Mouse (Mus musculus) heart, adult 2 months (tissue): Measurements from ENCODE around the gene Fbxl13. TPM values are rescaled to one million over a fixed set of nuclear protein-coding genes. Genes with fewer than 3 reads are reported as not detected.

Experiments used
- DNase-seq, 2 experiments: peaks; one replicate each; pipeline ENCODE4 v3.0.0; 2021
- H3K27ac ChIP-seq: fragments of 200-600 bp; 2 replicates; pipeline ENCODE4 v1.8.1; 2022
- H3K27me3 ChIP-seq: fragments of 200-500 bp; 2 replicates; pipeline ENCODE4 v1.6.1; 2012; ENCODE audit warnings: mild to moderate bottlenecking, low read length, inconsistent platforms, mixed read lengths; ENCODE audit not compliant: control insufficient read depth, insufficient read depth
- H3K36me3 ChIP-seq: fragments of 200-500 bp; 2 replicates; pipeline ENCODE4 v1.6.1; 2012; ENCODE audit warnings: low read length, inconsistent platforms; ENCODE audit not compliant: control insufficient read depth, insufficient read depth
- H3K4me1 ChIP-seq: fragments of 200-500 bp; 2 replicates; pipeline ENCODE4 v1.6.1; 2011; ENCODE audit warnings: low read length; ENCODE audit not compliant: control insufficient read depth, insufficient read depth
- H3K4me3 ChIP-seq: fragments of 200-600 bp; 2 replicates; pipeline ENCODE4 v1.8.1; 2022
- H3K79me2 ChIP-seq: fragments of 200-500 bp; replicated peaks from 2 replicates; pipeline ENCODE4 v1.6.1; 2012; ENCODE audit warnings: mild to moderate bottlenecking, inconsistent platforms, low read length, moderate library complexity, mixed read lengths; ENCODE audit not compliant: control insufficient read depth, insufficient read depth
- H3K9ac ChIP-seq: fragments of 200-500 bp; 2 replicates; pipeline ENCODE4 v1.6.1; 2012; ENCODE audit warnings: low read depth, mild to moderate bottlenecking, control low read depth, inconsistent platforms, low read length, mixed read lengths
- CTCF ChIP-seq: fragments of 200-600 bp; IDR thresholded peaks from 2 replicates; pipeline ENCODE4 v1.8.1; 2022; ENCODE audit warnings: antibody characterized with exemption, mild to moderate bottlenecking, moderate library complexity
- EP300 ChIP-seq: fragments of 200-500 bp; IDR thresholded peaks from 2 replicates; pipeline ENCODE4 v1.6.1; 2011; ENCODE audit warnings: low read depth, low read length, control low read depth; ENCODE audit not compliant: insufficient read depth
- POLR2A ChIP-seq: fragments of 200-500 bp; IDR thresholded peaks from 2 replicates; pipeline ENCODE4 v1.6.1; 2011; ENCODE audit warnings: mild to moderate bottlenecking, low read depth, low read length, control low read depth; ENCODE audit not compliant: insufficient read depth
- WGBS: fragments of 180-500 bp; shearing (Covaris S2); methylation state at CpG from one replicate; pipeline ENCODE4 v1.1.7; 2018; 5-methylcytosine and 5-hydroxymethylcytosine counted together
- intact Hi-C: fragments of 180-260 bp; cut with DNase I; formaldehyde crosslinking; loops from one replicate; pipeline ENCODE4 v1.15.1; 2025
- polyA plus RNA-seq: library from polyadenylated mRNA; depleted of rRNA; stranded (reverse); fragments of >200 nt; gene quantifications from 2 replicates; pipeline ENCODE4 v1.2.3, GENCODE M21; 2012
- total RNA-seq, 2 experiments: library from RNA; stranded (reverse); gene quantifications; 2 replicates each; pipeline ENCODE4 v1.2.3; 2021

Fbxl13 gene
- total and polyA plus RNA-seq, 3 experiments: 0.47 TPM; not detected in 2

GRCm38 (mm10) chr5:21575210-21575550 lies 70.3 kb downstream of the Fbxl13 start:
- no peaks in the 10 kb centered on the region for H3K36me3 ChIP-seq
- H3K79me2 ChIP-seq: no peaks in the 10 kb centered on the region
- no peak for TF ChIP-seq POLR2A
- TF ChIP-seq CTCF: no peak
- no peak for TF ChIP-seq EP300
- 90% methylated on average over 13 of the region's 13 CpGs for WGBS
- no peak overlapping the region for H3K9ac ChIP-seq
- no peak for DNase-seq
- H3K27me3 ChIP-seq: no peaks in the 10 kb centered on the region
- no peak overlapping the region for H3K27ac ChIP-seq
- no peaks in the 10 kb centered on the region for H3K4me1 ChIP-seq
- no peak overlapping the region for H3K4me3 ChIP-seq
- intact Hi-C loops: no loop called here

DNA sequence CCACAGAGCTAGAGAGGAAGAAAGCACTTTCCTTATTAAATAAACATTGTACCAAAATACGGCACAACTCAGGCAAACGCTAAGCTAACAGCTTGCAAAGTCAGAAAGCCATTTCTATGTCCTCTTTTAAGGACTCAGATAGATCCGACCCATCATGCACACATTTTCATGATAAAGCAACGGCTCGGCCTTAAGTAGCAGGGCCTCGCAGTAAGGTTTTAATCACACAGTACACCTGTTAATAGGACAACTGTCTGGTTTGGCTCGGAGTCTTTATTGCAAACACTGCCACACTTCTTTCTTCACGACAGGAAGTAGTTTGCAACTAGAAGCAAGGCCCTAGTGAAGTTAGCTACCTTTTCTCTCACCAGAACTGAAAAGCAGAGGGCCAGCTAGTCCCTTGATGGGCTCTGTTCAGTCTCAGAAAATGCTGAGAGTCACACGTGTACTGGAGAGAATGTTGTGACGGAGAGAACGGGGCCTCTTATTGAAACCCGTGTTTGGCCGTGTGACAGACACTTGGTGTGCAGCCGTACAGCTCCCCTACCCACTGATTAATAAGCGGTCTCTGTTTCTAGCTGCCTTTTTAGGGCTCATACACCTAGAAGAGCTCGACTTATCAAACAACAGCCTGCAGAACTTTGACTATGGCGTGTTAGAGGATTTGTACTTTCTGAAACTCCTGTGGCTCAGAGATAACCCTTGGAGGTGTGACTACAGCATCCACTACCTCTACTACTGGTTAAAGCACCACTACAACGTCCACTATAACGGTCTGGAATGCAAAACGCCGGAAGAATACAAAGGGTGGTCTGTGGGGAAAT lies 70.8 kb downstream of the Fbxl13 start:
- 64% methylated on average over 21 of the region's 21 CpGs for WGBS
- no peak overlapping the region for H3K27ac ChIP-seq
- no peaks in the 10 kb centered on the region for H3K36me3 ChIP-seq
- no peak overlapping the region for H3K9ac ChIP-seq
- no peak for DNase-seq
- H3K79me2 ChIP-seq: no peaks in the 10 kb centered on the region
- TF ChIP-seq EP300 (no peak), CTCF (no peak), POLR2A (no peak)
- no peaks in the 10 kb centered on the region for H3K27me3 ChIP-seq
- no peaks in the 10 kb centered on the region for H3K4me1 ChIP-seq
- H3K4me3 ChIP-seq: no peak overlapping the region
- intact Hi-C loops: no loop called here

DNA sequence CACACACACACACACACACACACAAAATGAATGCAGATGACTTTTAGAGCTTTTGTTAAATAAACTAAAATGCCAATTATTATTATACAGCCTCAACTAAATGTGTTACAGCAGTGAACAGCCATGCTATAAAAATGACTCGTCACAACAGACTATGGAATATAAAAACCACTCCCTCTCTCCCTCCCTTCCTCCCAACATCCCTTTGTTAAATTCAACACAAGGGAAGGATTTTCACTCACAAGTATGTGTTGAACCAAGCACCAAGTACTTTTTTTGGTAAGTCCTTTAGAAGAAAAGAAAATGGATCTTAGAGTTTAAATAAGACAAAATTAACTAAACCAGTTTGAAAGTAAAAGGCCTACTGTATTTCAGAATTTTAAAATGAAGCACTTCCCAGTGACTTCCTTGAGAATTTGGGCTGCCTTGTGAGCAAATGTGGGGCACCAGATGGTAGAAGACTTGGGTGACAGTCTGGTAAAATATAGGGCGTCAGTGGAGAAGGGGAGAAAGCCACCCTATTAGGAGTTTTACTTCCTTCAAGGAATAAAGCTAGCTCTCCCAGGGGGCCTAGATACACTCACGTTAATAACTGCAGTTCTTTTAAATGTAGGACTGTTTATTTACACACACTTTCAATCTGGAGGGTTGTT lies 72.5 kb downstream of the Fbxl13 start:
- no peak for DNase-seq
- Histone ChIP-seq H3K9ac (no peak overlapping the region), H3K27me3 (no peaks in the 10 kb centered on the region), H3K79me2 (no peaks in the 10 kb centered on the region), H3K27ac (no peak overlapping the region), H3K4me1 (no peaks in the 10 kb centered on the region), H3K36me3 (no peaks in the 10 kb centered on the region), H3K4me3 (no peak overlapping the region)
- intact Hi-C loops: no loop called here
- WGBS: 67% methylated on average over 3 of the region's 3 CpGs
- TF ChIP-seq CTCF (no peak), POLR2A (no peak), EP300 (no peak)

DNA sequence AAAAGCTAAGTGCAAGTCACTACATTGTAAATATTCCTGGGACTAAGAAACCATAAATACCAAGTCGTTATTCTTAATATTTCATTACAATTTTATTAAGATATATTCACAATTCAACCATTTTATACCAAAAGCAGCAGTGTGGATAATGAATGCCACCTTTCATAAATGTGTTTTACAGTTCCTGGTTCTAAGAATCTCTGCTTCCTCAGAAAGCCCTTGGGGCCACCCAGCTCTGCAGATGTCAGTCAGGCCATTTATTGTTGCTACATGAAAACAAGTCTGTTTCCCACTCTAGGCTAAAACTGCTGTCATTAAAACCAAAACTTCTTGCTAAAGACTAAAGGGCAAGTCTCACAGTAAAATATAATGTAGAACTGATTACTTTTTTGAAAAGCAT lies 77.7 kb downstream of the Fbxl13 start:
- DNase-seq: no peak
- no peak overlapping the region for H3K9ac ChIP-seq
- H3K36me3 ChIP-seq: no peaks in the 10 kb centered on the region
- no peak for TF ChIP-seq EP300
- TF ChIP-seq POLR2A: no peak
- TF ChIP-seq CTCF: no peak
- H3K27ac ChIP-seq: no peak overlapping the region
- no peaks in the 10 kb centered on the region for H3K27me3 ChIP-seq
- H3K4me1 ChIP-seq: no peaks in the 10 kb centered on the region; the same call in 1 of the 2 replicates
- 69% methylated on average over 1 of the region's 1 CpGs for WGBS
- H3K79me2 ChIP-seq: no peaks in the 10 kb centered on the region
- H3K4me3 ChIP-seq: no peak overlapping the region
- intact Hi-C loops: no loop called here

- 85% methylated on average over 9 of the region's 9 CpGs for WGBS
- H3K27ac ChIP-seq: no peak overlapping the region
- no peaks in the 10 kb centered on the region; the same call in 1 of the 2 replicates for H3K4me1 ChIP-seq
- no peak overlapping the region for H3K9ac ChIP-seq
- H3K4me3 ChIP-seq: no peak overlapping the region
- no peaks in the 10 kb centered on the region for H3K36me3 ChIP-seq
- no peak for TF ChIP-seq POLR2A
- TF ChIP-seq EP300: no peak
- TF ChIP-seq CTCF: no peak
- H3K79me2 ChIP-seq: no peaks in the 10 kb centered on the region
- intact Hi-C loops: no loop called here
- no peak for DNase-seq
- no peaks in the 10 kb centered on the region for H3K27me3 ChIP-seq
Observed at GRCm38 (mm10) chr5:21565392-21566065, 79.9 kb downstream of the Fbxl13 start.
